Mouse (Mus musculus) adrenal gland, postnatal 4 days (tissue): Measurements from ENCODE around the gene Tbc1d1. TPM values are rescaled to one million over a fixed set of nuclear protein-coding genes. Genes with fewer than 3 reads are reported as not detected.

ENCODE experiments used
- DNase-seq, 2 experiments: peaks; one replicate each; pipeline ENCODE4 v3.0.0; 2021 to 2022; ENCODE audit warnings: low spot score in 2 of 2, mixed read lengths in 2 of 2
- total RNA-seq, 2 experiments: library from RNA; stranded (reverse); gene quantifications; 2 replicates each; pipeline ENCODE4 v1.2.3; 2021

Tbc1d1 gene
- total RNA-seq, 2 experiments from 2014 or later = 20.2 to 26.7 TPM

DNA sequence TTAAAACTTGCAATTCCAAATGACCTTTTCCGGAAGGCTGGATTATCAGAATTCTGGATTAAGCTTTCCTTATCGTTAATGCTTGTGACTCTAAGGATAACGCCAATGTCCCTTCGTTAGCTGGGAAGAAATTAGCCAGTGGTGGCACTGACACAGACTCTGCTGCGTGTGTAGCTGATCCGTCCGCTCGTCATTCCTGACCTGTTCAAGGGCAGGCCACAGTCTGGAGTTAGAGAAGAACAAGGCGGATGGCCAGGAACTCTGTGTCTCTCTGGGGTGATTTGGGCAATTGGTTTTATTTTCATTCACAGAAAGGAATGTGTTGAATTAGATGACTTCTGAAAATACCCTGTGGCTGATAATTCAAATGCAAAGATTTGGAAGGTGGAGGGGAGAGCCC is 118.2 kb downstream of the Tbc1d1 start:
- DNase-seq = no peak

DNA sequence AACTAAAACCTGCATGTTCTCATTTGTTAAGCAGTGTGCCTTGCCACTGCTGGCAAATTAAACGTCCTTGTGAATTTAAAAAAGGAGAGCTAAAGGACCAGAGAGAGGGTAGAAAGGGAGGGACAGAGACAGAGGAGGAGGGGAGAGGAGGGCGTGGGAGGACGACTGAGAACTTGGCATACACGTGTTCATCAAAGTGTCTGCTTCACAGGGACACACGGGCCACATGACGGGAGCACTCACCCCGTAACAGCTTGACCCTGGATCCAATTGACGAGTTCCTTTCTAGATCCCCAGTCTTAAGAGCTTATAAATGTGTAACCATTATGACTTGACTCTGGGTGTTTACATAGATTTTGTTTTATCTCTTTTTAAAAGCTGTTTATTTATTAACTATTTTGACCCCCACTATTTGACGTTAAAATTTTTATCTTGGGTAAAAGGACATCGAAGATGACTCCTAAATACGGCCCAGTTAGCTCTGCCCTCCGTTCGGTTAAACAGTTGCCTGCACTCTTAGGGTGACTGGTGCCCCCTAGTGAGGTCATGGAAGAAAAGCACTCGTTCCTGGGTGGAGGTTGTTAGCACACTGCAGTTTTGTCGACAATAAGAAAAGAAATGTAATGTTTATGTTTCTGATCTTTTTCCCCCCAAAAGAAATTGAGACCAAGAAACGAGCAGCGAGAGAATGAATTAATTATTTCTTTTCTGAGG is 118.8 kb downstream of the Tbc1d1 start:
- DNase-seq = peak in 1 of 2 experiments; percentile 20

DNA sequence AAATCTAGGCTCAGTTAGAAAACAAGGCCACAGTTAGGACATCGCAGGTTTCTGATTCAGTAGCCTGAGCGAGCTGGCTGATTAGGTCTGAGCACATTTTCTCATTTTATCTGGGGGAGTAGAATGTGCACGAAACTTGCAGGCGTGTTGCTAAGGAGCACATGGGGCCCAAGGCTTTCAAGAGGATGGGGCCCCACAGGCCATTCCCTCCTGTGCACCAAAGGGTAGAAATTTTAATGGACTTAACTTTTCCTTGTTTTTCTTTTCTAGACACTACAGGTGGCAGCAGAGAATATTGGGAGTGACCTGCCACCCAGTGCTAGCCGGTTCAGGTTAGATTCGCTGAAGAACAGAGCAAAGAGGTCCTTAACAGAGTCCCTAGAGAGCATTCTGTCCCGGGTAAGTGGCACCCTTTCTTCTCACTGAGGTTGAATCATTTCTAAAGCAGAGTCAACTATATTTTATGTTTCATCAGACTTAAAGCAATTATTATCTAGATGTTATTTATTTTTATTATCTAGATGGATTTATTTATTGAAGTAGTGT is 121.6 kb downstream of the Tbc1d1 start:
- no peak for DNase-seq

DNA sequence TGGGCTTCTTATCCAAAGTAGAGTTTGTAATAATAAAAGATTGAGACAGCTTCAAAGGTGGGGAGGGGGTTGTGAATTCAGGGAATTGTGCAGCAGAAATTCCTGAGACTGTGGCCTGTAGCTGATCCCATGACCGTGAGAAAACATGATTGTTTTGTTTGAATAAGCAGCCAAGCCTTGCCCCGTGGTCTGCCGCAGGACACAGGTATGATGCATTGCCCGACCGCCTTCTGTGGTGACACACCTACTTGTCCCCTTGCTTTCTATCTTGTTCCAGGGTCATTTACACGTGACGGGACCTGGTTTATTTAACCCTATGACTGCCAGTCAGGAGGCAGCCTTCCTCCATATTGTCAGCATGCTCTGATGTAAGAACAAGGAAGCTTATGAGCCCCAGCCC is 123.6 kb downstream of the Tbc1d1 start:
- no peak for DNase-seq

DNA sequence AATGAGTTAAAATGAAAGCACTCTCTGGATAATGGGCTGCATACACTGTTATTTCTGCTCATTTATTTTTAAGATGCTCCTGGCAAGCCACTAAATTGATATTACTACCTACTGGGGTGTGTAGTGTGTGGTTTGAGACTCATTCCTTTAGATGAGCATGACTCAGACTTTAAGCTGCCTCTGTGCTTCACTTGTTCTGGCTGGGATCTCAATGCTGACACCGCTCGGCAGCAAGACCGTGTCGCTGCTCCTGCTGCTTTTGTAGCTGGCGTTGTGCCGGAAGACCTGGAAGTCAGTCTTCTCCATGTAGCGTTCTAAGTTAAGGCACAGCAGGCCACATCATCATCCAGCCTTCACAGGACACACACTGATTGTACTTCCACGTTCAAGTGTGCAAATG is 124.1 kb downstream of the Tbc1d1 start:
- DNase-seq = no peak

DNA sequence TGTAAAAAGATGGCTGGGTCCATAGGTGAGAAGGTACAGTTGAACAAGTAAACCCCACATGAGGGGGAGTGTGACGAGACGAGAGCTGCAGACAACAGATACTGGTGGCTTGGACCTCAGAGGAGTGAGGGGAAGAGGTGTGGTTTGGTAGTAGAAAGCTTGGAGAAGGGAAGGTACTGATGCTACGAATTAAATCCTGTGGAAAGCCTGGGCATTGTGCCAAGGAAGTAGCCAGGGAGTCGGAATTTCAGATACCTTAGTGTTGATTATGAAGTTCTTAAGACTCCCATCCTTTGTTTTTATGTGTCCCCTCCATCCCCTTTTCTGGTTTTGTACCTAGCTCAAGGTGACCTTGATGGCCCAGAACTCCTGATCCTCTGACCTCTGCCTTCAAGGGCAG is 124.5 kb downstream of the Tbc1d1 start:
- DNase-seq = no peak

DNA sequence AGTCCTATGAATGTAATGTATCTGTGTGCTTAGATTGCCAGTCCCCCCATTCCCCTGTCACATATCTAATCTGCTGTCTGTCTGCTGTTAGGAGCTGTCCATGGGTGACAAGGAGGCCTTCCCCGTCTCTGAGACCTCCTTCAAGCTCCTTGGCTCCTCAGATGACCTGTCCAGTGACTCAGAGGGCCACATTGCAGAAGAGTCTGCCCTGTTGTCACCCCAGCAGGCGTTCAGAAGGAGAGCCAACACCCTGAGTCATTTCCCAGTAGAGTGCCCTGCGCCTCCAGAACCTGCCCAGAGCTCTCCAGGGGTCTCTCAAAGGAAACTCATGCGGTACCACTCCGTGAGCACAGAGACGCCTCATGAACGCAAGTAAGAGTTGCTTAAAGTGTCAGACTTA is 125.6 kb downstream of the Tbc1d1 start:
- DNase-seq = no peak

DNA sequence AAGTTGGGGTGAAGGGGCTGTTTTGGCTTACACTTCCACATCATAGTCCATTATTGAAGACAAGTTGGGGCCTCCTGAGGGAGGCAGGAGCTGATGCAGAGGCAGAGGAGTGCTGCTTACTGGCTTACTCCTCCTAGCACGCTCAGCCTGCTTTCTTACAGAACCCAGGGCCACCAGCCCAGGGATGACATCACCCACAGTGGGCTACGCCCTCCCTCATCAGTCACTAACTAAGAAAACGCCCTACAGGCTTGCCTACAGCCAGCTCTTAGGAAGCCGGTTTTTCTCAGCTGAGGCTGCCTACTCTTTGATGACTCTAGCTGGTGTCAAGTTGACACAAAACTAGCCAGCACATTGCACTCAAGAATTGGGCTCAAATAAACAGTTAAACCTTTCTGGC is 126.5 kb downstream of the Tbc1d1 start:
- no peak for DNase-seq

DNA sequence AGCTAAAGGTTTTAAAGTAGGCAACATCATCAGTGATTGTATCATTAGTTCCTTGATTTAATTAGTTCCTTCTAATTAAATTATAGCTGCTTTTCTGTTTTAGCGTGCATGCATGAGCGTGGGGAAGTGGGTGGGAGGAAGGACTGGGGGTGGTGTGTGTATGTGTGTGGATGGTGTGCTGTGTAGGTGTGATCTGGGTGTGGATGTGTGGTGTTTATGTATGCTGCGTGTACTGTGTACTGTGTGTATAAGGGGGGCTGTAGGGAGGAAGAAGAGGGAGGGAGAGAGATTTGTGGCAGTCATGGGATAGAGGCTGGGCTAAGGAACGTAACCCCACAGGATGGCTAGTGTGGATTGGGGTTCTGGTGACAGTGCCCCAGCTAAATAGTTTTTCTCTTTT is 129.2 kb downstream of the Tbc1d1 start:
- no peak for DNase-seq

DNA sequence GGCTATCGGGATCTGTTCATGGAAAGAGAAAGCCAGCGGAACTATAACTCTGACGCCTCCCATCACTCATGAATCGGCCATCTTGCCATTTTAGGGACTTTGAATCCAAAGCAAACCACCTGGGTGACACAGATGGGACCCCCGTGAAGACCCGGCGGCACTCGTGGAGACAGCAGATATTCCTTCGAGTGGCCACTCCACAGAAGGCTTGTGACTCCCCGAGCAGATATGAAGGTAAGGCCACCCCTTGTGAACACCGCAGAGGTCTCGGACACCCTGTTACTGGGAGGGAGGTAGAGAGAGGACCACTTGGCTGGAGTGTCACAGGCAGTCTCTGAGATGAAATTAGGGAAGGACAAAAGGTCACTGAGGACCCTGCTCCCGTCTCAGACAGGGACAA is 129.7 kb downstream of the Tbc1d1 start:
- DNase-seq = no peak

DNA sequence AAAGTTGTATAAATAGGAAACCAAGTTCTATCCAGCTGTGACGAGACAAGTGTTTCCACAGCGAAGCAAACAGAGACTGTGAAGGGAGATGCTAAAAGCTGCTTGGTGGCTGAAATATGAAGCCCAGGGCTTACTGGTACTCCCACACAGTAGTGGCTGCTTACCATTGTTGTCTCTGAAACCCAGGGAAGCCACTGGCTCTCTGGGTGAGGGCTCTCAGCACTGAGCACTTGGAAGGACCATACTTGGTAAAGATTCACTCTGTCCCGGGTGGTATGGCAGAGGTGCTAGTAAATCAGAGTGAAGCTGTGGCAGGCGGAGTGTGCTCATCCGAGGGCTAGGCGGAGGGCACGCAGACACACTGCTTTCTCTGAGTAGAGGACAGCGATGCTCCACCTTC is 131.2 kb downstream of the Tbc1d1 start:
- DNase-seq = no peak

DNA sequence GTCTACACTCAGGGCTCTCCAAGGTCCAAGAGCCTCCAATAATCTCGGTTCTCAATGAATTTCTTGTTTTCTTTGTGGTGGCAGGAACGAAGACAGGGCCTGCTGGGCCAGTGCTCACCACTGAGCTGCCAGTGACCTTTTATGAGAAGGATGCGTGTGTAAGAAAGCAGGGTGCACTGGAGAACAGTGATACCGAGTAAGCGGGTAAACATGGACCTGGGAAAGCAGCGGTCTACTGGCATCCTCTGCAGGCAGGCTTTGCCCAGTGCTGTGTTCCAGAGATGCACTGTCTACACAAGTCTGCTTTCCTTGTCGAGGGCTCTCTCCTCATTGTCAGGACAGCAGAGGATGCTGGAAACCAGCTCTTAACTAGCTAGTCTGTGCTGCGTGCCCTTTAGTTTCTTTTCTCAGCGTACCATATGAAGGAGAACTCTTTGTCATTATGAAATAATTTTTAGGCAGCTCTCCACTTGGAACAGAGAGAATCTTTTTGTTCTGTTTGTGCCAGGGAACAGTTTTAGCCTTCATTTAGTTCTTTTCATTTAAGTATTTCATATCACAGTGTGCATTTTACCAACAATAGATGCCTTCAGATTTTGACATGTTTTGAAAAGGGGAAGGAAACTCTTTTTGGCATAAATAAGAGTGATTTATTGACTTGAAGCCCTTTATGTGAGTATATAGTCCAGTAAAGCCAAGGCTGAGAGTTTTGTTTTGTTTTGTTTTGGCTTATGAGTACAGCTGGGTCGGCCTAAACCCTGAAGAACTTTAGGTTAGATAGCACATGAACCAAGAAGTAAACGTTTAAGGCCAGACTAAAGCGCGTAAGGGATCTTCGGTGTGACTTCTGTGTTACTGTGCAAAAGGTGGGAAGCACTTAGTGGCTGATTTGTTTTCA is 132.2 kb downstream of the Tbc1d1 start:
- DNase-seq = no peak

DNA sequence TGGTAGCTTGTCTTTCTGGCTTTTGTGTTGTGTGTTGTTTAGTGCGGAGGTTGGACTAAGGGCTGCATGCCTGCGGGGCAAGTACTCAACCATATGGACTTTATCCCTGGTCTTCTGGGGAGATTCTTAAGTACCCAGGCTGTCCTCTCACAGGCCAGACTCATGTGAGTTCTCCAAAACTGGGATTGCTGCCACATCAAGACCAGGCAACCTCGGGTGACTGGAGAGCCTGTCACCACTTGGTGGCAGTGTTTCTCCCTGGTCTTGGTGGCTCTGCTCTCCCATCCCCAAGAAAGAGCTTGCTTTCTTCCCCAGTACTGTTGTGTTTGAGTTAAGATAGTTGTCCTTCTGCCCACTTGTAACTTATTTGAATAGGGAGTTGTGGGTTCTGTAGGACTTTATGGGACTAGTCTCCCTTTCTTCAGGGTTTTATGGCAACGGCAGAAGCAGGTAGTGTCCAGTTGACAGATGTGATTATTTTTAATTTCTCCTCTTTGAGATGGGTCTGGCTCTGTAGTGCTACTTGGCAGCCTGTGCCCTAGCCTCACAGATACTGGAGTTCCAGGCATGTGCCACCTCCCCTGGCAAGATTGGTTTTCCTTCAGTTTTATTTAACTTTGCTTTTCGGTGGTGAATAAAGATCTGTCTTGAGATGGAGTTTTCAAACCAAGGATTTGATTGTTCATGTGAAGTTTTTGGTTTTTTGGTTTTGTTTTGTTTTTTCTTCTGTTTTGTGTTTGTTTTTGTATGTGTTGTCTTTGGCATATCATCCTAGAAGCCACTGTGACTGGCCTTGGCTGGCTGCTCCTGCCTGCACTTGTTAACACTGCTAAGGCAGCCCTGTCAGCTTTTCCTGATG is 133.3 kb downstream of the Tbc1d1 start:
- DNase-seq = peak in 1 of 2 experiments; percentile 64

DNA sequence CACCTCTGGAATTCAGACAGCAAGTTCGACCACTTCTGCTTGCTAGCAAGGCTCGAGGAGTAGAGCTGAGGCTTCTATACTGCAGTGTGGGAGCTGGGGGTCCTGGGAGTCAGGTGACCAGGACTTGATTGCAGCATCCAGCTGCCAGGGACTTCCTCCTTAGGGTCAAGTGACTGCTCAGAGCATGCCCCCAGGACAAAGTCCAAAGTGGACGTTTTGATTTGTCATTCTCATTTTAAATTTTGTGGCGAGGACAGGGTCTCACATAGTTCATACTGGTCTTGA is 133.9 kb downstream of the Tbc1d1 start:
- no peak for DNase-seq

DNA sequence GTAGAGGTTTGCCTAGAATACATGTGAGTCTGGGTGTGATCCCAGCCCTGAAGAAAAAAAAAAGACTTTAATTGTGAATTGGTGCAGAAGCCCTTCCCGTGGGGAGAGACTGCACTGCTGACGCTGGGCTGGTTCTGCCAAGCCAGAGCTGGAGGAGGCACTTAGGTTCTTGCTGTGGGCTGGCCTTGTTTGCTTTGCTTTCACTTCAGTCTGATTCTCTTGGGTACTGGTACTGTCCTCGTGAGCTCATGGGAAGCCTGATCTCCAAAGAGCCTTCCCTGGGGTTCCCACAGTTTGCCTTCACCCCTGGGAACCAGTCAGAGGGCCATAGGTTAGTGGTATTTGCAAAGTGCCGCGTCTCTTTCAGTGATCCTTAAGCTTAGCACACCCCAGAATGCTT is 135.6 kb downstream of the Tbc1d1 start:
- no peak for DNase-seq

DNA sequence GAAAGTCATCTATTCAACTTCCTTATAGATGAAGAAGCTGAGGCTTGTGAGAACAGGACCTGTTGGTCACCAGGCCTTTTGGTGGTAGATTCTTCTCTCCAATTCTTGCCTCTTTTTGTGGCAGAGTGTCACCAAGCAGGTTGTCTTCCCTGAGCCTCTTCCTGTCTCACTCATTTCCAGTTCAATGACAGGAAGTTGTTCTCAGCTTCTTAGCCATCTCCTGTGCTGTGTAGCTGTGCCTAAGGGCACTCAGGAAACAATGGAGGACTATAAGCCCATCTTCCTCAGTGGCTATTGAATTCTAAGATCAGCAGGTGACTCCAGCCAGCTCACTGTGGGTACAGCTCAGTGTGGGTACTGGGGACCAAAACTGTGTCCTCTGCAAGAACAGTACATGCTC is 139.5 kb downstream of the Tbc1d1 start:
- DNase-seq = no peak

DNA sequence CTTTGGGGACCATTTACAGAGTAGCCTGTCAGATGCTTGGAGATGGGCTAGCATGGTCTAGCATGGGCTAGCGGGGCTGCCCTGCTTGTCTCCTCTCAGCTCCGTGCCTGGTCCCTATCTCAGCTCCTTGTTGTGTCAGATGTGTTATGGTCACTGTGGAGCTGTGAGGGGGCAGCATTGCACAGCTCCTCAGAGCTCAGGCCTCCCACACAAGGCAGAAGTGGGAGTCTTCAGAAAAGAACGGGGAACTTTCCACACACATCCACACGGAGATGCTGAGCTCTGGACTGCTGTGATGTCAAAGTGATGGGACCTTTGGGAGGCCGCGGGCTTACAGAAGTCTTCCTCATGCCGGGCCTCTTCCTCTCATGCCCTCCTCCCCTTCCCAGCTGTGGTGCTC is 140.2 kb downstream of the Tbc1d1 start:
- DNase-seq = no peak

DNA sequence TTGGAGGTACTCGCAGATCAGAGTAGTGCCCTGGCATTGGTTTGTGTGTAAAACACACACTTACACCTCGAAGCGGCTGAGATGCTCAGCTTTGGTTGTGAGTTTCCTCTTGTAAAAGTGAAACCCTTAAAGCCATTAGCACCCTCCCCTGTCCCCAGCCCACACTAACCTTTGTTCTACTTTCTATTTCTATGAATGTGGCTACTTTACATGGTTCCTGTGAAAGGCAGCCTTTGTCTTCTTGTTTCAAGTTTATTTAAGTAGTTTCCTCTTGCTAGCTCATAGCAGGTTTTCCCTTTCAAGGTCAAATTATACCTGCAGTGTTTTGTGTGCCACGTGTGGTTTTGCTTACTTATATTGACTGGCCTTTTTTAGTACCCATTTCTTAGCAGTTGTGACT is 141.0 kb downstream of the Tbc1d1 start:
- DNase-seq = no peak

DNA sequence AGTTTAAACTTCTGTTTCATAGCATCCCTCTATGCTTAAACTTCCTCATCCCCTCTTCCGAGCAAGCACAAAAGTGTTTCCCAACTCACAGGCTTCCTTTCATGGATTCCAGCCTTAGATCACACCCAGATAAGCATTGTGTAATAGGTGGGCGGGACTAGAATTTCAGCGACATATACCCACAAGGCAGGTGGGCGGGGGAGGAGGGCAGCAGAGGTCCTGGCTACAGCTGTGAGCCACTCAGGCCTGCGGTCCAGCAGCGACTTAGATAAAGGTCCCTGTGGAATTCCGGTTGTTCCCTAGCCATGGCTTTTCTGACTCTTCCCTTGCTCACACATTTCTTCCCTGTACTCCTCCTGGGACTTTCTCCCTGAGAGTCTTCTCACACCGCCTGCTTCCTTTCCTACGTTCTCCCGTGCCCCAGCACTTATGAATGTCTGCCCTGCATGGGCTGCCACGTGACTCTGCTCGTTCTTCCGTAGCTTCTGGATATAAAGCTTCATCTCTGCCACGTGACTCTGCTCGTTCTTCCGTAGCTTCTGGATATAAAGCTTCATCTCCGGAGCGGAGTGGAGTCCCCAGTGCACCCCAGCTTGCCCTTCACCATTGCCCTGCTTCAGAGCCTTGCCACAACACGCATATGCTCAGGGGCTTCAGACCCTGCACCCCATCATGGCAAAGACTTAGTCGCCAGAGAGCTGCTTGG is 142.4 kb downstream of the Tbc1d1 start:
- DNase-seq = no peak

DNA sequence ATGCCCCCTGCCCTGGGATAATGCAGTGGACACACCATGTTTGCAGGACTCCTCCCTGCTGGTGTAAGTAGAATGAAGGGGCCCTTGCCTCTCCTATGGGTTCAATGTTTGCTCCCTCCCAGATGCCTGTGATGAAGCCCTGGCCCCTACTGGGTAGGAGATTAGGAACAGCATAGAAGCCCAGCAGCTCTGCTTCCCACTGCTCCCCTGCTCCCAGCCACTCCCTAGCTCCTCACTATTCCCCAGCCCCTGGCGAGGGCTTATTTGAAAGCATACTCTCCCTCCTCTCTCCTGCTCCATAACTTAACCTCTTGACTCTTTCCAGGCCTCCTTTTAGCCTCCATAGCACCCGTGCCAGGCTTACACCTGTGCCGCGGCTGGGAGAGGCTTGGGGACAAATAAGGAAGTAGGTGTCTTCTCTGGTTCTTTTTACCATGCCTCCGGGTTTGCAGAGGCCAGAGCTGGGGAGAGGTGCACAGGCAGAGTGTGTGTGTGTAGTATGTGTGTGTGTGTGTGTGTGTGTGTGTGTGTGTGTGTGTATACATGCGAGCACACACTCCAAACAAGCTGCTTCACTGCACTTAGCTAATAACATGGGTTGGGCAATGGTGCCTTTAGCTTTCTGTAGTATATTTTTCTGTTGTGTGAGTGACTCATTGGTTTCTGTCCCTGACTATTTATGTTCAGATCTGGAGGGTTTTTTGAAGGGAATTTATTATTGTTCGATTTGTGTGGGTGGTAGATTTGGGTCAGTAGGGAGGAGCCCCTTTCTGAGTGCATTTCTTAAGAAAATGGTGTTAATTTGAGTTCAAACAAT is 143.6 kb downstream of the Tbc1d1 start:
- DNase-seq = no peak
